Mouse (Mus musculus): Measurements from ENCODE around the gene Srprb.

DNA sequence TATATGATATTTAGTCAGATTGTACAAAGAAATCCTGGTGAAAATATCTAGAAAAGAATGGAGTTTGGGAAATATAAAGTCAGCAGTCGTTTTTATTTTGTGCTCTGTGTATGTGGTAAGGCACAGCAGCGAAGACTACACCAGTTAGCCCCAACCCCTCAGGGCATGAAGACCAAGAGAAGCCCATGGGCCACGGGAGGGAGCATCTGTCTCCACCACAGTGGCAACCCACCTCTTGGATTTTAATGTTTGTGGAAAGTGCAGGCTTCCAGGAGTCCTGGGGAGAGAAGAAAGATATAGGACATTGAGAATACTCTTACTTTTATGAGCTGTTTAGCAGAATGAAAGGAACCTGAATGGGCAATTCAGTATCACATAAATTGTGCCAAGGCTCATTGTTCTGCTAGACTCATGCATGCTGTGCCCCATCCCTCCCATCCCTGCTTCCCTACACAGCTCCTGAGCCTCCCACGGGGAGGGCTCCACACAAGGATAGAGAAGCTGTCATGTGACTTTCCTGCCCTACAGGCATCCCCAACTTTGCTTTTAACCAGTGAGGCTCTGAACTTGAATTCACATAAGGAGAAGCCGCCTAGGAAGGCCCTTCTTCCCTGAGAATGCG lies 7.0 kb upstream of the Srprb start:
- no peak for TF ChIP-seq CTCF (IDR thresholded peaks at IDR 0.05; ENCODE audit: borderline replicate concordance, insufficient read depth, low read length)
- no peak for TF ChIP-seq POLR2A (IDR thresholded peaks at IDR 0.05; ENCODE audit: low read depth, low read length)

All from embryonic fibroblast, embryonic 13.5 days (primary cell).